Mouse (Mus musculus) lung, adult 2 months (tissue): ENCODE data around the gene Tuba3a. TPM values are rescaled to one million over a fixed set of nuclear protein-coding genes. Genes with fewer than 3 reads are reported as not detected.
"Not testable (repeated sequence)": the region's sequence is repeated elsewhere in the genome, so short reads cannot be mapped to it uniquely, and the experiment has no call there.

Experiments used
- DNase-seq: peaks from one replicate; pipeline ENCODE4 v3.0.0; 2022
- H3K4me1 ChIP-seq: fragments of 200-500 bp; 2 replicates; pipeline ENCODE4 v1.6.1; 2011; ENCODE audit warnings: low read length; ENCODE audit not compliant: control insufficient read depth, insufficient read depth
- H3K4me3 ChIP-seq: fragments of 200-500 bp; replicated peaks from 2 replicates; pipeline ENCODE3; 2011; ENCODE audit warnings: low read depth, mild to moderate bottlenecking, control low read depth, low read length; ENCODE audit errors: extremely low read depth
- CTCF ChIP-seq: fragments of 200-500 bp; IDR thresholded peaks from 2 replicates; pipeline ENCODE4 v1.5.1; 2011; ENCODE audit warnings: mild to moderate bottlenecking, low read length, control low read depth; ENCODE audit not compliant: insufficient read depth
- POLR2A ChIP-seq: fragments of 200-500 bp; IDR thresholded peaks from 2 replicates; pipeline ENCODE4 v1.6.1; 2011; ENCODE audit warnings: low read depth, mild to moderate bottlenecking, control low read depth, low read length, borderline replicate concordance; ENCODE audit errors: extremely low read depth
- WGBS: fragments of 180-500 bp; shearing (Covaris S2); methylation state at CpG from one replicate; pipeline ENCODE4 v1.1.7; 2018; 5-methylcytosine and 5-hydroxymethylcytosine counted together
- polyA plus RNA-seq: library from polyadenylated mRNA; depleted of rRNA; stranded (reverse); fragments of >200 nt; gene quantifications from 2 replicates; pipeline ENCODE4 v1.2.3, GENCODE M21; 2012

Gene Tuba3a
- polyA plus RNA-seq, 1 experiment, result 0.17 TPM

DNA sequence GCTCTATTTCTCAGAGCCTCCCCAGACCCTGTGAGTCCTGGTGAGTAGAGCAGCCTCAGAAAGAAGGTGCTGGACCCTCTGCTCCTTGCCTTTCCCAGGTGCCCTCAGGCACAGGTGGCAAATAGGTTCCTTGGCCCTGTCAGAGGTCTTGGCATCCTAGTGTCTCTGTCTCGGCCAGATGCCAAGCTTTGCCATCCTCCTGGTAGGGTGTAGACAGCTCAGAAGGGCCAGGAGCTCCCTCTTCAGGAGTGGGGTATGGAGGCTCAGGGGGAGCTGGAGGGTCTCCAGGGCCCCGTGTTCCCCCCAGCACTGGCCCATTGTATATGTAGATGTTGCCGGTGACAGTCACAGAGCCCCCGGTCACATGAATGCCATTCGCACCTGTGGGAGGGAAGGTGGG lies 21.2 kb upstream of the Tuba3a start:
- no peak for TF ChIP-seq CTCF
- no peak for TF ChIP-seq POLR2A
- DNase-seq, result no peak
- H3K4me3 ChIP-seq, result no peak overlapping the region
- H3K4me1 ChIP-seq, result peaks cover 2% of the 10 kb centered on the region; the same call in 1 of the 2 replicates
- 91% methylated on average over 5 of the region's 5 CpGs for WGBS

DNA sequence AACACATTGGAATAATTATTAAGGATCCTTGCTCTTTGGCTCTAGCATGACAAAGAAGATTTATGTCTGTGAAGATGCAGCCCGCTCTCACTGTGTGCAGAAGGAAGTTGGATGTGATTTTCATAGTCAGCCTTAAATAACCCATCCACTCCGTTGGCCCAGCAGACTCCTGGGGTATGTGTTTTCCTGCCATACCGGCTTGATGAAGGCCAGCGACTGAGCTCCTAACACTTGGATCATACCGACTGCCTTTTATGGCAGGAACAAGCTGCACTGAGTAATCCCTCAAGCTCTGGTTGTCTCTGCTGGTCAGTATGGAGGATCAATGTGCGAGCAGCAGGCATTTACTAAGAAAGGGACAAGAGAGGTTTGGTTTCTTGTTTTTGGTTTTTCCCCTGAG lies 19.6 kb upstream of the Tuba3a start:
- TF ChIP-seq CTCF (no peak), POLR2A (no peak)
- WGBS, result 76% methylated on average over 6 of the region's 6 CpGs
- no peak for DNase-seq
- H3K4me1 ChIP-seq, result no peaks in the 10 kb centered on the region
- no peak overlapping the region for H3K4me3 ChIP-seq

DNA sequence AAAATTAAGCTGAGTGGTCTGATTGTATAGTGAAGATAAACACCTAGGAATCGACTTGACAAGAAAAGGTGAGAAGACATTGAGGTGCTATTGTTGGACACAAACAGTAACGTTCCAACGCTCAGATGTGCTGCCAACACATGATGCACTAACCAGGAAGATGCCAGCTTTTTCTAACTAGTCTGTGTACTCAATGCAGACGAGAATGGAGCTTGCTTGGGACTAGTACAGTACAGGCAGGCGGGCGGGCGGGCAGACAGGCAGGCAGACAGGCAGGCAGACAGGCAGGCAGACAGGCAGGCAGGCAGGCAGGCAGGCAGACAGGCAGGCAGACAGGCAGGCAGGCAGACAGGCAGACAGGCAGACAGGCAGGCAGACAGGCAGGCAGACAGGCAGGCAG lies 18.6 kb upstream of the Tuba3a start:
- 87% methylated on average over 7 of the region's 7 CpGs for WGBS
- H3K4me1 ChIP-seq, H3K4me3 ChIP-seq, DNase-seq: not testable (repeated sequence)

DNA sequence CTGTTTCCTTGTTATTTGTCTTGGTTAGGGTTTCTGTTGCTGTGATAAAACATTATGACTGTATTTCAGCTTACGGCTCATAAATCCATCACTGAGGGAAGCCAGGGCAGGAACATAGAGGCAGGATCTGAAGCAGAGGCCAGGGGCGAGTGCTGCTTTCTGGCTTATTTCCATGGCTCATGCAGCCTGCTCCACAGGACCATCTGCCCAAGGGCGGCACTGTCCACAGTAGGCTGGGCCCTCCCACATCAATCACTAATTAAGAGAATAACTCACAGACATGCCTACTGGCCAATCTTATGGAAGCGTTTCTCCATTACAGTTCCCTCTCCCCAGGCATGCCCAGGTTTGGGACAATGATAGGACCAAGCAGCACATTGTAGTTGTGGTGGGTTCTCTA lies 17.4 kb upstream of the Tuba3a start:
- DNase-seq, result no peak
- no peak overlapping the region for H3K4me3 ChIP-seq
- no peak for TF ChIP-seq POLR2A
- TF ChIP-seq CTCF, result no peak
- no peaks in the 10 kb centered on the region for H3K4me1 ChIP-seq
- WGBS, result 68% methylated on average over 4 of the region's 4 CpGs

DNA sequence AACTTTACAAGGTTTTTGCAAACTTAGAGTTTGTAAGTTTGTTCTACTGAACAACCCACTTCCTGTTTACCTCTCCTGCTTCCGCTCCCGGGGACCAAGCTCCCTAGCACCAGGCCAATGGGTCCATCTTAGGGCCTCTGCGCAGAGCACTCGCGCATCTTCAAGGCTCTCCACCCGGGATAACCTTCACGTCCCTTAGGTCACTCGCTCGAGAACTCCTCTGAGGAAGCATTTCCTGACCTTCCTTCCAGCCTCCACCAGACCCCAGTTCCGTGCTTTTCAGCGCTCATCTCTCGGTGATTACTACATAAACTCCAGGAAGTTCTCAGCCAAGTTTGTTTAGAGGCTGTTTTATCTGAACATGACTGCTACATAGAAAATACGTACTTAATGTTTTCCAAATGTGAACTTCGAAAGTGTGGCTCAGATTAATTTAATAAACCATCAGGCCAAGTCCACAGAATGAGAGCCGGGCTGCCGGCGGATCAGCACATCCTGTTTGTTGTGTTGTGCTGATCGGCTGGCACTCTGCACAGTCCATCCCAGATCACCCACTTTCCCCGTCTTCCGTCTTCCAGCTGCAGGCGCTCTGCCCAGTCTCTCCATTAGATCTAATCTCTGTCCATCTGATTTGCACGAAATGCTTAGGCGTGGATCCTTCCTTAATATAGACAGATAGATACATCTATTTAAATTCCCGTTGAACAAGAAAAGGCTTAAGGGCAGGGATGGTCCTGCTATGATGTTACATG lies 16.6 kb upstream of the Tuba3a start:
- H3K4me3 ChIP-seq, result no peak overlapping the region
- WGBS, result 44% methylated on average over 24 of the region's 24 CpGs
- H3K4me1 ChIP-seq, result no peaks in the 10 kb centered on the region
- DNase-seq, result no peak
- TF ChIP-seq POLR2A (no peak), CTCF (no peak)

DNA sequence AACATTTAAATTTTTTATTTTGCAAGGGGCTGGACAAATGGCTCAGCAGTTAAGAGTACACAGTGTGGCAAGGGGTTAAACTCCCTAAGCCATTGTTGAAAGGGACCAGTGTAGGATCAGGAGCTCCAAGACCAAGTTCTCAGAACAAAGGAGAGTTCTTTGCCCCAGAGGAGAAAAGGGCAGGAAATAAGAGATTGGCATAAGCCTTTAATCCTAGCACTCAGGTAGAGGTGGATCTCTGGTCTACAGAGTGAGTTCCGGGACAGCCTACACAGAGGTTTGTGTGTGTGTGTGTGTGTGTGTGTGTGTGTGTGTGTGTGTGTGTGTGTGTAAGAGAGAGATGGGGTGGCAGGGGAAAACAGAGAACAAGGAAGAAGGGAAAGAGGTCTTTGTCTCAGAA lies 15.1 kb upstream of the Tuba3a start:
- DNase-seq, result no peak
- WGBS, result 85% methylated on average over 1 of the region's 1 CpGs
- H3K4me3 ChIP-seq, result no peak overlapping the region

DNA sequence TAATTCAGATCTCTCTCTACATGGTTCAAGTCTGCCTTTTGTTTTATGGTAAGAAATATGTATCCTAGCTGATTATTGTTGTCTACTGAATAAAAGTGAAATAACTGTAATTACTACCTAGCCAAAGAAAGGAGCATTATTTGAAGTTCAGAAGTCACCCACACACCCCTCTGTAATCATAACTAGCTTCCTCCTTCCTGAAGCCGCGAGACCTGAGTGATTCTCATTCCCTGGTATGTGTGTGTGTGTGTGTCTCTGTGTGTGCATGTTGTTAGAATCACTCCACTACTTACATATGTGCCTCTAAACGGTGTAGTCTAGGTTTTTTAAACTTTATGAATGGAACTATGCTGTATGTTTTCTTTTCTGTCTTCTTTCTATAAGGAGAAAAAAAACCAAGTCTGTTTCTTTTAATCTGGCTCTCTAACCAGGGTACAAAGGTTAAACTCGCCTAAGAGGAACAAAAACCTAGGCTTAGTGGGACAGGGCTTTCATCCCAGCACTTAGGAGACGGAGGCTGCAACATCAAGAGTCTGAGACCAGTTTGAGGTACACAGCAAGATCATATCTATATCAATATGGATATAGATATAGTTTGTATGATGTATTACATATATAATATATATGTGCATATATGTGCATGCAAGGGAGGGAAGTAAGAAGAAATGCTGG lies 11.4 kb upstream of the Tuba3a start:
- TF ChIP-seq POLR2A, result no peak
- TF ChIP-seq CTCF, result no peak
- Histone ChIP-seq H3K4me3 (no peak overlapping the region), H3K4me1 (no peaks in the 10 kb centered on the region)
- DNase-seq, result no peak
- 70% methylated on average over 5 of the region's 5 CpGs for WGBS

More for the DNA sequence above, 15.1 kb upstream of the Tuba3a start:
- TF ChIP-seq POLR2A, result no peak
- TF ChIP-seq CTCF, result no peak
- no peaks in the 10 kb centered on the region for H3K4me1 ChIP-seq

DNA sequence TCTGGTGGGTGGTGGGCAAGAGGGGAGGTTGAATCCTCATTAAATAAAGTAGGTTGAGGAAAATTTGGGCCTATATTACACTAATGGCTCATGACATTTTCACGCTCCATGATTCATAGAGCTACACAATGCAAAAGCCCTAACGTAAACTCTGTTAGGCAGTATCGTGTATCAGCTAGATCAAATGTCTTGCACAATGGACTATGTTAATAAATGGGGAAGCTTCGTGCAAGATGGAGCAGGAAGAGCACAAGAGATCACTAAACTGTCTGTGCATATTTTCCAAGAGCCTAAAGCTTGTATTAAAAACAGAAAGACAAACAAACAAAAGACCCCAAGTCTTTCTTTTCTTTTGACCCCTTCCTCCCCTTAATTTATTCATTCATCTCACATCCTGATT lies 8.2 kb upstream of the Tuba3a start:
- no peaks in the 10 kb centered on the region for H3K4me1 ChIP-seq
- no peak overlapping the region for H3K4me3 ChIP-seq
- TF ChIP-seq POLR2A (no peak), CTCF (no peak)
- 62% methylated on average over 4 of the region's 4 CpGs for WGBS
- no peak for DNase-seq

DNA sequence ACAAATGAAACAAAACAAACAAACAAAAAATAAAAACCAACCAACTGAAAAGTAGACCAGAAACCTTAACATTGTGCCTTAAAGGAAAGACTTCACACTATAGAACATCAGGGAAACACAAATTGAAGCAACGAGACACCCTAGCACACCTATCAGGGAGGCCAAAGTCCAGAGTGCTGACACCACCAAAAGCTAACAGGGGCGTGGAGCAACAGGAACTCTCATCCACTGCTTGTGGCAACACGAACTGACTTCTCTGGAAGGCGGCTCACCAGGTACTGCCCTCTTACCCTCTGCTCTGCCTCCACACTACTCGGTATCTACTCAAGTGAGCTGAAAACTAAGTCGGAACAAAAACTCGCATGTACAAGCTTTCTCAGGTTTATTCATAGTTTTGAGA lies 6.4 kb upstream of the Tuba3a start:
- Histone ChIP-seq H3K4me3 (no peak overlapping the region), H3K4me1 (no peaks in the 10 kb centered on the region)
- 79% methylated on average over 7 of the region's 7 CpGs for WGBS
- DNase-seq, result no peak
- no peak for TF ChIP-seq CTCF
- no peak for TF ChIP-seq POLR2A

DNA sequence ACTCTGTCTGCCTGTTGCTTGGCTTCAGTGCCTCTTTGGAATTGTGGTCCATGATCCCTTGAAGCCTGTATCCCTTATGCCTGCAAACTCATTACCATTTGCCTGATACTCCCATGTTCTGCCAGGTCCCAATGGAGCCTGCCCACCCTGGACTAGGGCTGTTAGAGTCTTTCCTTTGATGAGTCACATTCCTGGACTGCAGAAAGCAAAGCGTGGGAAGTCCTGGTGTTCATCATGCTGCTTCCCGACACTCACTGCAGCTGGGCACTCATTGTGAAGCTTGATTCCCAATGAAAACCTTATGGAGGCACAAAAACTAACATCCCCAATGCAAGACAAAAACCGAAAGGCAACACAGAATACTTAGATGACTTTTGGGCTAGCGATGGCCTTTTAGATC lies 5.5 kb upstream of the Tuba3a start:
- 70% methylated on average over 4 of the region's 4 CpGs for WGBS
- H3K4me1 ChIP-seq, result no peaks in the 10 kb centered on the region
- no peak overlapping the region for H3K4me3 ChIP-seq
- DNase-seq, result no peak
- TF ChIP-seq CTCF (no peak), POLR2A (no peak)
